Mouse (Mus musculus) thymus, postnatal 14 days (tissue): Measurements from ENCODE around the gene Mettl9.
"Not testable (repeated sequence)": the region's sequence is repeated elsewhere in the genome, so short reads cannot be mapped to it uniquely, and the experiment has no call there.

Experiments
- DNase-seq: peaks from one replicate; pipeline ENCODE4 v3.0.0; 2021

Mettl9 gene

GRCm38 (mm10) chr7:121033856-121034652 is at the start of gene Mettl9:
TSS of gene Mettl9 (plus strand) at chr7:121034445.
- DNase-seq: peak; percentile 95

GRCm38 (mm10) chr7:120991191-120991590 is 43.1 kb upstream of the Mettl9 start:
- no peak for DNase-seq

GRCm38 (mm10) chr7:120999021-120999530 is 35.2 kb upstream of the Mettl9 start:
- DNase-seq: no peak

- no peak for DNase-seq
Measured at GRCm38 (mm10) chr7:121000065-121000822, 34.0 kb upstream of the Mettl9 start.

- DNase-seq: no peak
Measured at GRCm38 (mm10) chr7:121001879-121002278, 32.4 kb upstream of the Mettl9 start.

GRCm38 (mm10) chr7:121002407-121002928 is 31.8 kb upstream of the Mettl9 start:
- no peak for DNase-seq

GRCm38 (mm10) chr7:121003793-121004418 is 30.3 kb upstream of the Mettl9 start:
- no peak for DNase-seq

GRCm38 (mm10) chr7:121011794-121012689 is 22.2 kb upstream of the Mettl9 start:
- DNase-seq: no peak

GRCm38 (mm10) chr7:121014486-121014885 is 19.8 kb upstream of the Mettl9 start:
- DNase-seq: no peak

- no peak for DNase-seq
Measured at GRCm38 (mm10) chr7:121018778-121019177, 15.5 kb upstream of the Mettl9 start.

GRCm38 (mm10) chr7:121020277-121020676 is 14.0 kb upstream of the Mettl9 start:
- peak; percentile 40 for DNase-seq

- DNase-seq: no peak
Measured at GRCm38 (mm10) chr7:121025221-121026008, 8.8 kb upstream of the Mettl9 start.

GRCm38 (mm10) chr7:121026300-121026699 is 7.9 kb upstream of the Mettl9 start:
- no peak for DNase-seq

- DNase-seq: not testable (repeated sequence)
Measured at GRCm38 (mm10) chr7:121029947-121030346, 4.3 kb upstream of the Mettl9 start.

GRCm38 (mm10) chr7:121034701-121035141 is 476 bp downstream of the Mettl9 start:
- DNase-seq: peak; percentile 75

GRCm38 (mm10) chr7:121035161-121035721 is 996 bp downstream of the Mettl9 start:
- no peak for DNase-seq

GRCm38 (mm10) chr7:121040595-121040994 is 6.3 kb downstream of the Mettl9 start:
- DNase-seq: no peak

- DNase-seq: peak; percentile 7
Measured at GRCm38 (mm10) chr7:121041989-121042388, 7.7 kb downstream of the Mettl9 start.

GRCm38 (mm10) chr7:121043004-121043403 is 8.8 kb downstream of the Mettl9 start:
- DNase-seq: no peak

GRCm38 (mm10) chr7:121043510-121043909 is 9.3 kb downstream of the Mettl9 start:
- DNase-seq: no peak

- DNase-seq: no peak
Measured at GRCm38 (mm10) chr7:121044251-121044650, 10.0 kb downstream of the Mettl9 start.
